Mouse (Mus musculus) forebrain, embryonic 12.5 days (tissue): ENCODE data around the gene Gad2. TPM values are rescaled to one million over a fixed set of nuclear protein-coding genes. Genes with fewer than 3 reads are reported as not detected.
A peak's percentile ranks its signal among the peaks of the same experiment; 100 is the strongest.
"Not testable (repeated sequence)": the region's sequence is repeated elsewhere in the genome, so short reads cannot be mapped to it uniquely, and the experiment has no call there.

Experiments
- ATAC-seq: fragments of 200-750 bp; cut with Nextera tagmentation; 2 replicates; pipeline ENCODE4 v1.8.0; 2017; ENCODE audit warnings: moderate TSS enrichment; ENCODE audit not compliant: low FRiP score
- H3K27ac ChIP-seq: fragments of 300-500 bp; sonication (generic); 2 replicates; pipeline ENCODE4 v1.5.1; 2016; ENCODE audit warnings: mild to moderate bottlenecking
- H3K27me3 ChIP-seq: fragments of 300-500 bp; sonication (generic); 2 replicates; pipeline ENCODE4 v1.6.1; 2016; ENCODE audit warnings: mild to moderate bottlenecking
- H3K36me3 ChIP-seq: fragments of 300-500 bp; sonication (generic); replicated peaks from 2 replicates; pipeline ENCODE4 v1.6.1; 2016; ENCODE audit warnings: mild to moderate bottlenecking
- H3K4me1 ChIP-seq: fragments of 300-500 bp; sonication (generic); 2 replicates; pipeline ENCODE4 v1.6.1; 2016
- H3K4me2 ChIP-seq: fragments of 300-500 bp; sonication (generic); 2 replicates; pipeline ENCODE4 v1.6.1; 2016; ENCODE audit warnings: mild to moderate bottlenecking, moderate library complexity
- H3K4me3 ChIP-seq: fragments of 300-500 bp; sonication (generic); replicated peaks from 2 replicates; pipeline ENCODE4 v1.5.1; 2016; ENCODE audit warnings: mild to moderate bottlenecking
- H3K9ac ChIP-seq: fragments of 300-500 bp; sonication (generic); 2 replicates; pipeline ENCODE4 v1.6.1; 2016; ENCODE audit warnings: mild to moderate bottlenecking
- H3K9me3 ChIP-seq: fragments of 300-500 bp; sonication (generic); 2 replicates; pipeline ENCODE4 v1.6.1; 2016
- WGBS: fragments of 180-500 bp; shearing (Covaris S2); methylation state at CpG from one replicate; pipeline ENCODE4 v1.1.7; 2016; 5-methylcytosine and 5-hydroxymethylcytosine counted together
- polyA plus RNA-seq: library from polyadenylated mRNA; unstranded; fragments of >200 nt; fragmentation: Nextera tagmentation; extraction: Ambion mirVana; gene quantifications from 2 replicates; pipeline ENCODE4 v1.2.1, GENCODE M21; 2016

The Gad2 gene
- 73.0 and 80.6 TPM in 2 replicates for polyA plus RNA-seq

DNA sequence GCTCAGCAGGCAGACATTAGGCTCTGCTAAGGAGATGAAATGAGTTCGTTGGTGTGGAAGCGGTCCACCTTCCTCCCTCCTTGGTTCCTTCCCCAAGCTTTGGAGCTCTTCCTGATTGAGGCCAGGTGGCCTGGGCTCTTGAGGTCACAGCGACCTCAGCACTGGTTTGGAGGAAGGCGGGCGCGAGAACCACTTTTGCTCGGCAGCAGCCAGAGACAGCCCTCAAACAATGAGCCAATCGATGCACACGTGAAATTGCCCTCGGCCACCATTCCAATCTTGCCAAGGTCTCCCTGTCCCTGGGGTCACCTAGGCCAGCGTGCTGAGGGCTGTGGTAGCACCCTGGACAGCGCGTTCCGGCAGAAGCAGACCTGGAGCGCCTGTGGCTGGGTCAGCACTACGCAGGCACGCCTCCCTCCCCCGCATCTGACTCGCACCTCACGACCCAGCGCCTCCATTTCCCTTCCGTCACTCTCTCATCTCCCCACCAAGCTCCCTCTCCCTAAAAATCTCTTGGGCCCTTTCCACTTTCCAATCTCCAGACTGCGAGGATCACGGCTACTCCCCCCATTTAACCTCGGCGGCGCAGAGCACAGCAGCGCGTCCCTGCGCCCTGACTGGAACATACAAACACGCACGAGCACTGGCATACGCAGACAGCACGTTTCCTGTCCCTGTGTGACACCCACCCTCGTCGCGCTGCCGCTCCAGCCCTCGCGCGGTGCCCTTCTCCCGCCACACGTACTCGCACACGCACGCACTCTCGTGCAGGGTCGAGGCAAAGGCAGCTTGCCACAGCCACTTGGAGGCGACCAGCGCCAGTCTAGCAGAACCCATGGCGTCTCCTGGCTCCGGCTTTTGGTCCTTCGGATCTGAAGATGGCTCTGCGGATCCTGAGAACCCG lies at the start of gene Gad2:
TSS of gene Gad2 (plus strand) at position 378 of the 904 bp plus-strand sequence.
- Histone ChIP-seq H3K27me3 (peaks cover 84% of the 10 kb centered on the region), H3K4me1 (peaks cover 46% of the 10 kb centered on the region), H3K9me3 (no peaks in the 10 kb centered on the region), H3K27ac (peak within 1 kb of the TSS; percentile 95), H3K4me2 (peak within 1 kb of the TSS; percentile 79), H3K36me3 (no peaks in the 10 kb centered on the region), H3K4me3 (peak within 1 kb of the TSS; percentile 53), H3K9ac (peak within 1 kb of the TSS; percentile 71)
- ATAC-seq = peak; percentile 71
- WGBS = under 1% methylated on average over 55 of the region's 55 CpGs

DNA sequence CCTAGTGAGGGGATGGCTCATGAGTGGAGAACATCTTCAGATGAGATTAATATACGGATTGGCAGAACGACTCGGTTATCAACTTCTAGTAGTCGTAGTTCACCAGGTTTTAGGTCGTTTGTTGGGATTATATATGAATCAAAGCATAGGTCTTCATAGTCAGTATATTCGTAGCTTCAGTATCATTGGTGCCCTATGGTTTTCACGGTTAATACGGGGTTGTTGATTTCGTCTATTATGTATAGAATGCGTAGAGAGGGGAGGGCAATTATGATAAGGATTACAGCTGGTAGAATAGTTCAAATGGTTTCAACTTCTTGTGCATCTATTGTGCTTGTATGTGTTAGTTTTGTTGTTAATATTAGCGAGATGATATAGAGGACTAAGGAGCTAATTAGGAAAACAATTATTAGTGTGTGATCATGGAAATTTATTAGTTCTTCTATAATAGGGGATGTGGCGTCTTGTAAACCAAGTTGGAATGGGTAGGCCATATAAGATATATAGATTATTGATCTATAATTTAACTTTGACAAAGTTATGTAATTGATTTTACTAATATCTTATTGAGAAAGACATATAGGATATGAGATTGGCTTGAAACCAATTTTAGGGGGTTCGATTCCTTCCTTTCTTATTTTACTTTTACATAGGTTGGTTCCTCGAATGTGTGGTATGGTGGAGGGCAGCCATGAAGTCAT lies 34.4 kb upstream of the Gad2 start:
- H3K4me1 ChIP-seq = not testable (repeated sequence)
- ATAC-seq = peak; percentile 86

DNA sequence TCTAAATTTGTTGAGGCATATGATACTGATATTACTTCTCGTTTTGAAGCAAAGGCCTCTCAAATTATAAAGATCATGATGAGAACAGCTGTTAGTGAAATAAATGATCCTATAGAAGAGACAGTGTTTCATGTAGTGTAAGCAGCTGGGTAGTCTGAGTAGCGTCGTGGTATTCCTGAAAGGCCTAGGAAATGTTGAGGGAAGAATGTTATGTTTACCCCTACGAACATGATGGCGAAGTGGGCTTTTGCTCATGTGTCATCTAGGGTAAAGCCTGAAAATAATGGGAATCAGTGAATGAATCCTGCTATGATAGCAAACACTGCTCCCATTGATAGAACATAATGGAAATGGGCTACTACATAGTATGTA lies 33.8 kb upstream of the Gad2 start:
- H3K27ac ChIP-seq, H3K4me1 ChIP-seq, H3K4me2 ChIP-seq, H3K27me3 ChIP-seq, H3K9me3 ChIP-seq, H3K9ac ChIP-seq, H3K4me3 ChIP-seq, H3K36me3 ChIP-seq: not testable (repeated sequence)
- WGBS = 88% methylated on average over 5 of the region's 5 CpGs
- ATAC-seq = peak; percentile 50

More for the DNA sequence above, 34.4 kb upstream of the Gad2 start:
- H3K36me3 ChIP-seq, H3K9ac ChIP-seq, H3K9me3 ChIP-seq, H3K27me3 ChIP-seq, H3K4me3 ChIP-seq, H3K27ac ChIP-seq, H3K4me2 ChIP-seq: not testable (repeated sequence)
- 88% methylated on average over 14 of the region's 14 CpGs for WGBS

DNA sequence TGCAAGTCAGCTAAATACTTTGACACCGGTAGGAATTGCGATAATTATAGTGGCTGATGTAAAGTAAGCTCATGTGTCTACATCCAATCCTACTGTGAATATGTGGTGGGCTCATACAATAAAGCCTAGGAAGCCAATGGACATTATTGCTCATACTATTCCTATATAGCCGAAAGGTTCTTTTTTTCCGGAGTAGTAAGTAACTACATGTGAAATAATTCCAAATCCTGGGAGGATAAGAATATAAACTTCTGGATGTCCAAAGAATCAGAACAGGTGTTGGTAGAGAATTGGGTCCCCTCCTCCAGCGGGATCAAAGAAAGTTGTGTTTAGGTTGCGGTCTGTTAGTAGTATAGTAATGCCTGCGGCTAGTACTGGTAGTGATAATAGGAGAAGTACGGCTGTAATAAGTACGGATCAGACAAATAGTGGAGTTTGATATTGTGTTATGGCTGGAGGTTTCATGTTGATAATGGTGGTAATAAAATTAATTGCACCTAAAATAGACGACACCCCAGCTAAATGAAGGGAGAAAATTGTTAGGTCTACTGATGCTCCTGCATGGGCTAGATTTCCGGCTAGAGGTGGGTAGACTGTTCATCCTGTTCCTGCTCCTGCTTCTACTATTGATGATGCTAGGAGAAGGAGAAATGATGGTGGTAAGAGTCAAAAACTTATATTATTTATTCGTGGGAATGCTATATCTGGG lies 33.2 kb upstream of the Gad2 start:
- H3K9me3 ChIP-seq, H3K36me3 ChIP-seq, H3K27me3 ChIP-seq, H3K27ac ChIP-seq, H3K9ac ChIP-seq, H3K4me1 ChIP-seq, H3K4me2 ChIP-seq, H3K4me3 ChIP-seq: not testable (repeated sequence)
- 77% methylated on average over 12 of the region's 12 CpGs for WGBS
- ATAC-seq = peak; percentile 95

DNA sequence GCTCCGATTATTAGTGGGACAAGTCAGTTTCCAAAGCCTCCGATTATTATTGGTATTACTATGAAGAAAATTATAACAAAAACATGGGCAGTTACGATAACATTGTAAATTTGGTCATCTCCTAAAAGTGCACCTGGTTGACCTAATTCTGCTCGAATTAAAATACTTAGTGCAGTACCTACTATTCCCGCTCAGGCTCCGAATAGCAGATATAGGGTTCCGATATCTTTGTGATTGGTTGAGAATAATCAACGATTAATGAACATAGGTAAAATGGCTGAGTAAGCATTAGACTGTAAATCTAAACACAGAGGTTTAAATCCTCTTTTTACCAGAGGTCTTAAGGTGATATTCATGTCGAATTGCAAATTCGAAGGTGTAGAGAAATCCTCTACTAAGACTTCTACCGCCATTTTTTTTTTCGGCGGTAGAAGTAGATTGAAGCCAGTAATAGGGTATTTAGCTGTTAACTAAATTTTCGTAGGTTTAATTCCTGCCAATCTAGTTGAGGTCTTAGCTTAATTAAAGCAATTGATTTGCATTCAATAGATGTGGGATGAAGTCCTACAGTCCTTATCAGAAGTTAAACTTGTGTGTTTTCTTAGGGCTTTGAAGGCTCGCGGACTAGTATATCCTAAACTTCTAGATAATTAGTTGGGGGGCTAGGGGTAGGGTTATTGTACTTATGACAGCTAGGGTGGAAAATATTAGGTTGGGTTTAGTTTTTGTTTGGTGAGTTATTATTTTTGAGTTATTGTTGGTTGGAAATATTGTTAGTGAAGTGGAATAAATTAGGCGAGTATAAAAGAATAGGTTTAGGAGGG lies 32.4 kb upstream of the Gad2 start:
- ATAC-seq = peak; percentile 92
- H3K9me3 ChIP-seq, H3K4me2 ChIP-seq, H3K27me3 ChIP-seq, H3K4me3 ChIP-seq, H3K4me1 ChIP-seq, H3K9ac ChIP-seq, H3K27ac ChIP-seq, H3K36me3 ChIP-seq: not testable (repeated sequence)
- 89% methylated on average over 16 of the region's 17 CpGs for WGBS

DNA sequence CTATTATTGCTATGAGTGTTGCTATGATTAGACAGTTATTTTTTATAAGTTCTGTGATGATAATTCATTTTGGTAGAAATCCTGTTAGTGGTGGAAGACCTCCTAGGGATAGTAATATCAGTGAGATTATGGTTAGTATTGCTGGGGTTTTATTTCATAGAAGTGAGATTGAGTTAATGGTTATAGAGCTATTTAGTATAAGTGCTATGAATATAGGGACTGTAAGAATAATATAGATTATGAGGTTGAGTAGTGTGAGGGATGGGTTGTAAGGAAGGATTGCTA lies 31.9 kb upstream of the Gad2 start:
- H3K9me3 ChIP-seq = no peaks in the 10 kb centered on the region
- no peak overlapping the region for H3K27ac ChIP-seq
- no peaks in the 10 kb centered on the region for H3K27me3 ChIP-seq
- no peaks in the 10 kb centered on the region for H3K4me1 ChIP-seq
- no peak overlapping the region for H3K4me3 ChIP-seq
- H3K9ac ChIP-seq = no peak overlapping the region
- no peak overlapping the region for H3K4me2 ChIP-seq
- no peaks in the 10 kb centered on the region for H3K36me3 ChIP-seq
- no peak for ATAC-seq

DNA sequence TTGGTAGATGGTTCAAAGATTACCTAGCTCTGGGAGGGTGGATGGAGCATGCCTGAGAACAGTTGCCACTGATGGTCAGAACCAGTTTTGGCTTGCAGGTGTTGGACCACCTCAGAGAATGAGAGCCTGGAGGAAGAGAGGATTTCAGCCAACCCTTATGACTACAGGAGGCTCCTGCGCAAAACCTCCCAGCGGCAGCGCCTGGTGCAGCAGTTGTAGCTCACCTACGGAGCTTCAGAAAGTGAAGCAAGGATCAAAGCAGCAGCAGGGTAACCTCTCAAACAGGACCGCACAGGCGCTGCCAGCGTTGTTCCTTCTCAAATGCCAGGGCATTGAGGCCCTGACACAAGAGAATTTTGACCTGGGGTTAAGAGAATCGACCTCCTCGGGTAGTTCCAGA lies 4.1 kb upstream of the Gad2 start:
- no peak overlapping the region for H3K4me2 ChIP-seq
- H3K4me3 ChIP-seq = no peak overlapping the region
- H3K4me1 ChIP-seq = peaks cover 37% of the 10 kb centered on the region
- ATAC-seq = no peak
- H3K27me3 ChIP-seq = peaks cover 59% of the 10 kb centered on the region
- H3K27ac ChIP-seq = peak overlapping the region; percentile 26; the same call in 1 of the 2 replicates
- H3K36me3 ChIP-seq = no peaks in the 10 kb centered on the region
- H3K9ac ChIP-seq = no peak overlapping the region
- no peaks in the 10 kb centered on the region for H3K9me3 ChIP-seq
- WGBS = 3% methylated on average over 9 of the region's 9 CpGs

DNA sequence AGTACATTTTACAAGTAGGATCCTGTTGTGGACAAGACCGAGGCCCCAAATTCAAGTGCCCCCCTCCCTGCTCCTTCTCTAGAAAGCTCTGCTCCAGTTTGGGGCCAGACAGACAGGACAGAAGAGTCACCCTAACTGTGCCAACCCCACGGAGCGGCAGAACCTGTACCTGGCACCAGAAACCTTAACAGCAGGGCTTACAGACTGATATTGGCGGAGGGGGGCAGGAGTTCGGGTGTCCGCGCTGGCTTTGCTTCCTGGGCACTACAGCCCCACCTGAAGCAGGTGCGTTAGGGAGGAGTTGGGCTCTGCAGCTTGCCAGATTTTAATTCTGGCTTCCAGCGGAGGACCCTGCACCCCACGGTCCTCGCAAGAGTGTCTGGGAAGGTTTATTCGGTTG lies 2.6 kb upstream of the Gad2 start:
- Histone ChIP-seq H3K36me3 (no peaks in the 10 kb centered on the region), H3K4me1 (peaks cover 46% of the 10 kb centered on the region), H3K4me2 (peak overlapping the region; percentile 79), H3K27ac (peak overlapping the region; percentile 95), H3K9me3 (no peaks in the 10 kb centered on the region), H3K9ac (0 out of 2 replicates have a peak overlapping the region, but pooled peaks have one; percentile 12), H3K4me3 (peak overlapping the region; percentile 15), H3K27me3 (peaks cover 73% of the 10 kb centered on the region)
- ATAC-seq = no peak
- 3% methylated on average over 12 of the region's 12 CpGs for WGBS

DNA sequence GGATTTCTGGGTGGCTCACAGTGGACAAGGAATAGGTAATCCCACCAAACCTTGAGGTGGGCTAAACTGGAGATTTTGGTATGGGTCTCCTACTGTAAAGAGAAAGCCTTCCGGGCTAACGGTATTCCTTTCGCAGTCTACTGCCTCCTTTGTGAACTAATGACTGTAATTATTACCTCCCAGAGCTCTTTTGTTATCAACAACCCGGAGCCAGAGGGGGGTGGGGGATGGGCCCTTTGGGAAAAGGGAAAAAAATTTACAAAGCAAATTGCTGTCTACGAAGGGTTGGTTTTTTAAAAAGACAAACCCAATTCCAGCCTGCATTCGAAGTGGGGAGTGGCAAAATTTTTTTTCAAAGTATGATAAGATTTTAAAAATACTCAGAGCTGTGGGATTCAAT lies 2.0 kb upstream of the Gad2 start:
- peak overlapping the region; percentile 95 for H3K27ac ChIP-seq
- H3K4me1 ChIP-seq = peaks cover 46% of the 10 kb centered on the region
- no peaks in the 10 kb centered on the region for H3K9me3 ChIP-seq
- H3K27me3 ChIP-seq = peaks cover 77% of the 10 kb centered on the region
- WGBS = under 1% methylated on average over 6 of the region's 6 CpGs
- 0 out of 2 replicates have a peak overlapping the region, but pooled peaks have one; percentile 12 for H3K9ac ChIP-seq
- H3K4me3 ChIP-seq = peak overlapping the region; percentile 15
- H3K4me2 ChIP-seq = peak overlapping the region; percentile 79
- peak; percentile 56 for ATAC-seq
- no peaks in the 10 kb centered on the region for H3K36me3 ChIP-seq

DNA sequence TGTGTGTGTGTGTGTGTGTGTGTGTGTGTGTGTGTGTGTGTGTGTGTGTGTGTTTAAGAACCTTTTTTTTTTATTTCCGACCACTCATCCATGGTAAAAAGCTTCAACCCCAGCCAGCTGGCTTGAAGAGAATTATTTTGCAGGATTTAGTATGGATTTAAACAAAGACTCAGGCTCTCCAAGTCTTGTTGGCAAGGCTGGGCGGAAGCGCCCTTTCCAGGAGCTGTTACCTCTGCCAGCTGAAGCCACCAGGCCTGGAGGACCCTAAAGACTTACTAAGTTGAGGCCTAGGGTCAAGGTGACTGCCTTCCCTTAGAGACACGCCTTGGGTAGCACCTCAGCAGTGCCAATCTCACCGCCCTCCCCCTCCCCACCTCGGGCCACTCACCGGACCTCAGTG lies 1.5 kb upstream of the Gad2 start:
- no peak; the same call in 1 of the 2 replicates for ATAC-seq
- no peaks in the 10 kb centered on the region for H3K9me3 ChIP-seq
- no peaks in the 10 kb centered on the region for H3K36me3 ChIP-seq
- peak overlapping the region; percentile 42; the same call in 1 of the 2 replicates for H3K9ac ChIP-seq
- peaks cover 82% of the 10 kb centered on the region for H3K27me3 ChIP-seq
- H3K4me3 ChIP-seq = no peak overlapping the region
- peak overlapping the region; percentile 79 for H3K4me2 ChIP-seq
- H3K4me1 ChIP-seq = peaks cover 46% of the 10 kb centered on the region
- 3% methylated on average over 7 of the region's 7 CpGs for WGBS
- H3K27ac ChIP-seq = peak overlapping the region; percentile 95

DNA sequence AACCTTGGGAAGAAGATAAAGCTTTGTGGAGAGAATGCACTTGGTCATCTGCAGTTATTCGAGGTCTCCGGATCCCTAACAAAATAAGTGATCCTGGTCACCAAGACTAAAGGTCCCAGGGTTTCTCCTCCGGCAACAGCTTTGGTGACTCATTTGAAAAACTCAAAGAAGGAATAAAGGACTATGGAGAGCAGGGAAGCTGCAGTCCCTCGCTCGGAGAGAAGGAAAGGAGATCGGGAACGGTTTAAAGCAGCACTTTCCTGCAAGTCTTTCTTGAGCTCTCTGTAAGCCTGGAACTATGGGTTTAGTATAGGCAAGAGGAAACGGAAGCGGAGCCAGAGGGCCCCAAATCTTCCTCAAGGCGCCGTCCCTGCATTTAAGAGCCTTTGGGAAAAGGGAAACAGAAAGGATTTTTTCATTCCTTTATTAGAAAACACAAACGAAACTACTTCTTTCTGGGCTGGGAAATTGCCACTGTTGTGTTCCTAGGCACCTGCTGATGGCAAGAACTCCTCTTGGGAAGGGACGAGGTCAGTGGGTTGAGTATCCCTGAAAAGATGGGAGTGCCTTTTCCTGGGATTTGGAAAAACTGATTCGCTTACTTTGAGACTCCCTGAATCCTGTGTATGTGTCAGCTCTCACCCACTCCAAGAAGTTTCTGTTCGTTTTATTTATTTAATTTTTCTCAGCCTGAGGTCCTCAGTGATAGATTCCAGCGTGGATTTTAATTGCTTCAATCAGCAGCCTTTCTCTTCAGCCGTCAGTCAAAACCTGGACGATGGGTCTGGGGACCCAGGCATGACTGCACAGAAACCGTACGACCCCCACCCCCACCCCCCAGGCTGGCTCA lies 802 bp upstream of the Gad2 start:
- peak; percentile 0; the same call in 1 of the 2 replicates for ATAC-seq
- WGBS = 4% methylated on average over 20 of the region's 20 CpGs
- H3K4me1 ChIP-seq = peaks cover 46% of the 10 kb centered on the region
- H3K4me3 ChIP-seq = peak overlapping the region; percentile 53
- peak overlapping the region; percentile 95 for H3K27ac ChIP-seq
- peaks cover 84% of the 10 kb centered on the region for H3K27me3 ChIP-seq
- H3K9me3 ChIP-seq = no peaks in the 10 kb centered on the region
- peak overlapping the region; percentile 71; the same call in 1 of the 2 replicates for H3K9ac ChIP-seq
- peak overlapping the region; percentile 79 for H3K4me2 ChIP-seq
- H3K36me3 ChIP-seq = no peaks in the 10 kb centered on the region
